Mouse (Mus musculus) cerebellum, adult 11 months (tissue): Measurements from ENCODE around the gene Rpp30.

Source experiments
- DNase-seq: peaks from one replicate; pipeline ENCODE4 v3.0.0; 2022

Gene Rpp30

DNA sequence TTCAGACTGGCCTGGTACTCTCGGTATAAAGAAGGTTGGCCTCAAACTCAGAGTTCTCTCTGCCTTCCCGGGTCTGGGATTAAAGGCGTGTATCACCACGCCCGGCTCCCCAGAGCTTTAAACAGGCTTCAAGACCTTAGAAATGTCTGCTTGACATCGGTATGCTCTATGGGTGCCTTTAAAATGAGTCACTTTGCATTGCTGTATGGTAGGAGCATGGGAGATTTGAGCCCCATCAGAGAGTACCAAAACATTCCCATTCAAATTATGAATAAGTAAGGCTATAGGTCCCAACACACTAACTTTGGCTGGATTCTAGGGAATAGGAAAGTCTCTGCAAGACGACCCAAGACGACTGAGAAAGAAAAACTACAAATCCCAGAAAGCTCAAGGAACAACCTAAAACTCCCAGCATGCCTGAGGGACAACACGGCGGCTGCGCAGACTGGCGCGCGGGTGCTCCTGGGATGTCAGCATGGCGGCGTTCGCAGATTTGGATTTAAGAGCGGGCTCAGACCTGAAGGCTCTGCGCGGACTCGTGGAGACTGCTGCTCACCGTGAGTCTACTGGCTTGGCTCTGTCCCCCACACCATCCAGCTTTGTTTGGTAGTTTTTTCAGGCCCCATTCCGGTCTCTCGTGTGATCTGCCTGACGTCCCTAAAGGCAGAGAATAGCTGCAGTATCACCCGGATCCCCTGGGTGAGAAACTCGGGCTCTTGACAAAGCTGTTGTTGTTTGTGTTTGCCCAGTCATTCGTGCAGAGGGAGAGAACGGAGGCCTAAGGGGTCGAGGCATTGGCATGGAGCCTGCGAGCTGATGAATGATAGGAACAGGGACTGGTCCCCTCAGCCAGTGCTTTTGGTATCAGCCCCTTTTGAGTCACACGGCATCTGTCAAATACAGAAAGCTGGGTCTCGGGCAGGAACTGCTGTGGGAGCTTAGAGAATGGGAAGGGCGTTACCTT is at the start of gene Rpp30:
Gene Rpp30, plus strand, starts transcription at position 455 of the 964 bp plus-strand sequence.
- DNase-seq: peak; percentile 79

DNA sequence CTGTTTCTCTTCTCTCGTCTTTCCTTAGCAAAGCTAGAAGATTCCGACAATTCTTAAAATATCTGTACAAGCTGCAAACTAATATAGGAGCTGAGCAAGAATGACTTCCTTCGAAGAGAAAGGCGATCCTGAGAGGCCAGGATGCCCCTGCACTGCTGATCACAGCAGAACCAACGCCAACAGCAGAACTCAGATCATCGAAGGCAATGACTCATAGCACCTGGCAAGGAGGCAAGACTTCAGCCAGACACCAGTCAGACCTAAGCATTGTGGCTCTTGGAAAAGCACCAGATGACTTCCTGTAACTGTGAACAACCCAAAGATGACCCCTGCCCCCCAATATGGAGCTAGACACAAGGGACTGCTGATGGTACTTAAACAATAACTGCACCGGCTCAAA is 37.5 kb upstream of the Rpp30 start:
- no peak for DNase-seq

DNA sequence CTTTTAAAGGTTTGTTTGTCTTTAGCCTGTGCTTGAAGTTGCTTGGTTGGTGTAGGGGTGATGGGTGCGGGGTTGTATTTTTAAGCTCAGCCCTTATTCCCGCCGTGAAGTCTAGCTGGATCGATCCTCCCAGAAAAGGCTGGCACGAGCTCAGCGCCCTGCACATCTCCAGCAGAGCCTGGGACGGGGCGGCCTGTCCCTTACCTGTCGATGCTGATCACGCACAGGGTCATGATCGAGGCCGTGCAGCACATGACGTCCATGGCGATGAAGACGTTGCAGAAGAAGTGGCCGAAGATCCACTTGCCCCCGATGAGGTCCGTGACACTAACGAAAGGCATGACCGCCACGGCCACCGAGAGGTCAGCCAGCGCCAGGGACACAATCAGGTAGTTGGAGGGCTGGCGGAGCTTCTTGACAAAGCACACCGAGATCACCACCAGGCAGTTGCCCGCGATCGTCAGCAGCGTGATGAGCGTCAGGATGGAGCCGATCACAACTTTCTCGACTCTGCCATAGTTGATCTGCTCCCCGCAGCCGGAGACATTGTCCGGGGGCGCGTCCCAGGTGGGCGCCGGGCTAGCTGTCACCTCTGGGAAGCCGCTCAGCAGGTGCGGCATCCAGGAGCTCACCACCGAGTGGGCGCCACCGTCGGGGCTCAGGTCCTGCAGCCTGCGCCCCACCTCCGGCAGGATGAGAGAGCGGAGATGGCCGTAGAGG is 26.9 kb upstream of the Rpp30 start:
- DNase-seq: no peak

DNA sequence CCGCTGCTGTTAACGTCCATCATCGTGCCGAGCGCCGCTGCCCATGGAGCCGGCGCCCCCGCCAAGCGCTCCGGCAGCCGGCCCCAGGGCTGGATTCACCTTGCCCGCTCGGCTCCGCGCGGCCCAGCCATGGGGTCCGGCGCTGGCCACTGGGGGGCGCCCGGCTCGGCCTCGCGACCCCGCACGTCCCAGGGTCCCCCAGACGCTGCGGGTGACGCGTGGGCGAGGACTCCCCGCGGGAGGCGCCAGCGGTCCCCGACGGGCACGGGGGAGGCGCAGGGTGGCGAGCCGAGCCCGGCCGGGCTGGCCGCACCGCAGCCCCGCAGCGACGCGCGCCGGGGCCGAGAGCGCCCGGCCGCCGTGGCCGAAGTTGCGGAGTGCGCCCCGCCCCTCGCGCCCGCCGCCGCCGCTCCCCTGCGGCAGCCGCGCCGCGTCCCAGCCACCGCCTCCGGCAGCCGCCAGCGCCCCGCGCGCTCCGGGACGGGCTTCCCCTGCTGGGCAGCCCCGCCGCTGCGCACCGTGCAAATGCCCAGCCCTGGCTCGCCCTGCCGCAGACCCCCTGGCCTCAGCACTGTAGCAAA is 26.2 kb upstream of the Rpp30 start, which contains the start of gene Htr7:
Gene Htr7, minus strand, starts transcription at position 277 of the 581 bp plus-strand sequence.
- DNase-seq: no peak

DNA sequence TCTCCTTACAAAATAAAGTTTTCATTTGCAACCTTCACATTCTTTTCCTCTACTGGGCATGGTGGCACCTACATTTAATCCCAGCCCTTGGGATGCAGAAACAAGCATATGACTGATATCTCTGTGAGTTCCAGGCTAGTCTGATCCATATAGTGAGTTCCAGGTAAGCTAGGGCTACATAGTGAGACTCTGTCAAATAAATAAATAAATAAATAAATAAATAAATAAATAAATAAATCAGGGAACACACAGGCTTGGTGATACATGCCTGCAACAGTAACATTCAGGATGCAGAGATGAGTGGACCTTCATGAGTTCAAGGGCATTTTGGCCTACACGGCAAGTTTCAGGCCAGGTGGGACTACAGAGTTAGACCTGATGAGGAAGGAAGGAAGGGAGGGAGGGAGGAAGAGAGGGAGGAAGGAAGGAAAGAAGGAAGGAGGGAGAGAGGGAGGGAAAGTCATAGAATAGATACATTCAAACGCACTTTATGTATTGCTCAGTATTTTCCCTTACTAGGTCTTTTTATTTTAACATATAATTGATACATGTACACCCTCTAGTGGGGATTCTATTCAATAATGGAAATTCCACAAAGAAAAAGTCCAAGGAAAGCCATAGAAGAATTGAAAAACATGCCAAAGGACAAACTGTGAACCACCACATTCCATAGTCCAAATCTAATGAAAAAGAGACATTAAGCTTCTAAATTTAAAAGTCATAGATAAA is 20.6 kb upstream of the Rpp30 start:
- no peak for DNase-seq

DNA sequence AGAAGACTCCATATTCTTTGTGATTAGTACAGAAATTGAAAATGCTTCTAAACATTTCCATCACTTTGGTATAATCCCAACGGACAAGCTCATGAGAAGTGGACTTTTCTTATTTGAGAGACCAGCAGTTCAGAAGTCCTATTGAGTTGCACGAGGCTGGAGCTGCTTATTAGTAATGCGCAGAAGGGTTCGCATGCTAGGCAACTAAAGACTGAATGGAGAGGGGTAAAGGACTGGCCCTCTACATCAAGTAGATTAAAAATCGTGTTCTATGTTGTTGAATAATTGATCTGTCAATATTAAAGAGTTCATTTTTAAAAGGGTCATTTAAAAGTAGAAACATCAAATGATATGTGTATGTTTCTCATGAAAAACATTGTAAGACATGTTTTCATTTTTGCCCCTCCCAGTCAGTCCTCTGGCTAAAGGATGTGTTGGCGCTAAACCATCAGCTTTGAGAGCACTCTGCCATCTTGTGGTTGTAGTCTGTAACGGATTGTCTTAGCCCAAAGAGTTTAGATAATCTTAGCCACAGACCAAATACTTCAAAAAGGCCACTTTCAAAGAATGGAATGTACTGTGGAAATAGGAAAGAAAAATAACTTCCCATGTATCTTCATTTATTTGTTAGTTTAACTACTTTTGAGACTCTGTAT is 782 bp upstream of the Rpp30 start:
- DNase-seq: peak; percentile 12

DNA sequence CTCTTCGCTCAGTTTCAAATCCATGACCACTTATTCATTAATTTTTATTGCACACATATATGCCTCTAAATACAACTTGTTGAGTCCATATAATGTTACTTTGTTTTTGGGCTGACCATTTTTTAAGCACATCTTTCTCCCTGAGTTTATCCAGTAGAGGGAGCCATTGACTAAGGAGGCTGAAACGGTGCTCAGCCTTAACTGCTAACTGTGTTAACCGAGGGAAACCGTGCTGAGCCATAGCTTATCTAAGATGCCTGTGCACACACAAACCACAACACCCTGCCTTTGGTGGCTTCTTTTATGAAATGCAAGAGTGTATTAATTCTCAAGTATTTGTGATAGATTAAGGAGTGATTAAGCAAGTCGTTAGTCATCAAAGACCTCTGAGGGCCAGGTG is 7.3 kb downstream of the Rpp30 start:
- no peak for DNase-seq

DNA sequence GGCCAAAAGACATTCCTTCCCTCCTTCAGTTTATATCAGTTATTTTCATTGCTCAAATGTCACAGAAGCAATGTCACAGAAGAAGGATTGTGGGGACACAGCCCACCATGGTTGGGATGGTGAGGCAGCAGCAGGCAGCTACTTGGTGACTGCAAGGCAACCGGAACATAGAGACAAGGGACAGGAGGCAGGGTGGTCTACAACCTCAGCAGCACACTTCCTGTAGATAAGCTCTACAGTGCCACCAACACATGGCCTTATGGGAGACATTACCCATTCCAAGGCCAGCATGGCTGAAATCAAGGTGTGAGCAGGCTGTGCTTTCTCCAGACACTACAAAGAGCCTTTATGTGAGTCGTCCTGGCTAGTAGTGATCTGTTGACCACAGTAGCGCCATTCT is 13.7 kb downstream of the Rpp30 start:
- DNase-seq: no peak

DNA sequence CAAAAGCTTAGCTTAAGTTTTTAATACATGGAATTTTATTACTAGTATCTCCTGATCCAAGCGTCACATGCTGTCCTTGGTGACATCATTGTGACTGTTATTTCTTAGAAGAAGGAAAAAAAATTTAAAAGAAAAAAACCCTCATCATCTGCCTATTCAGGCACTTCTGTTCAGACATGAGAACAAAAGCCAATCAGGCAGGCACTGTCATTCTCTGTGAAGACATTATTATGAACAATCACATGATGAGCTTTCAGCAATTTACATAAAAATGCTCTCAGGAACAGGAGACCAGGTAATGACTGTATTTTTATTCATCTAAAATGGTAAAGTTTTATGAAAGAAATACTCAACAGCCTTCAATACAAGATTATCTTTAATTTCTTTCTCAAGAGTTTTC is 14.7 kb downstream of the Rpp30 start:
- DNase-seq: no peak

DNA sequence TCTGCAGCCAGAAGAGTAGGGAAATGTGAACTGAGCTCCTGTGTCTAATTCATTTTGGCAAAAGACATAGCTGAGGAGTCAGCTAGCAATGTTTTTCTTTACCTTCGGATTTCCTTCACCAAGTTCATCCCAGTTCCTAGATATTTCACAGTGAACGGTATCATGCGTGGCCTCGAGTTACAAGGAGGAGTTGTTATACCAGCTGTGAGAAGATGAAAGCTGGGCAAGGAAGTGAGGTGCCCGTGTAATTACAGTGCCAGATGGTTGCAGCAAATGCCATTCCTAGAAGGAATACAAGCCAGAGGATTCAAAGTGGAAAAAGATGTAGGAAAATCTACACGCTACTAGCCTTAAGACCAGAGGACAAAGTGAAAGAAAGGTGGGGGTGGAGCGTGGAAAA is 15.4 kb downstream of the Rpp30 start:
- DNase-seq: no peak

DNA sequence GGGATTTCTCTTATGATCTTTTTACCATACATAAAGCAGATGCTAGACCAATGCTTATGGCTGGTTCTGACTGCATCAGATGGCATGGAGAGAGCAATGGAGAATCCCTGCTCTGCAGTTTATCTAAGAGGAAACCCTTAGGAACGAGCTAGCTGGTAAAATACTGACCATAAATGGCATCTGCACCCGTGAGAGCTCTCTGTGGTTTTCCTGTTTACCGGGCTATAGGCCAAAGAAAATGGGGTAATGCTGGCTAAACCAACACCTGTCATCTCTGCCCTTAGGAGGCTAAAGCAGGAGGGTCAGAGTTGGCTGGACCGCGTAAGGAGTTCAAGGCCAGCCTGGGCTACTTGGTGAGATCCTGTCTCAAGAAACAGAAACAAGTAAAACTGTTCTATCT is 20.4 kb downstream of the Rpp30 start:
- DNase-seq: no peak

DNA sequence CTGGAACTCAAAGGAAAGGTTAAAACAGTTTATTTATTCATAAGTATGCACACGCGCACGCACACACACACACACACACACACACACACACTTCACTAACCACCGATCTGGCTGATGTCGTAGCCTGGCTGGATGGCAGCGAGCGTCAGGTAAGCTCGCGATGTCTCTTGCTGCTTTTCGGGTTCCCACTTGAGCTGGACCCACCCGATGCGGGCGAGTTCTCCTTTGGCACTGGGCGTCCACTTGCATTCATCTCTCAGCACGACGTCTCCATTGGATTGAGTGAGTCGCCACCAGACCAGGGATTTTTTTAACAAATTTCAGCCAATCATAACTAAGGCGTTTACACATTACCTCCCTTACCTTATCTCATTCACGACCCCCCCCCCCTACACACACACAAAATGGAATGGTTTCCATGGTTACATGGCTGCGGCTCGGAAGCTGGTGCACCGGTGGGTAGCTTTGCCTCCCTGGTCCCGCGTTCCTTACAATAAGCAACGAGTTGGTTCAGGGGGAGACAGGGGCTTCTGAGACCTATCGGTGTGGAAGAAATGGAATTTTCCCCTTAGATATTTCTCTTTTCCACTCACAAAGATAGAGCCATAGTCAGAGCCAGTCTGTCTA is 25.9 kb downstream of the Rpp30 start:
- no peak for DNase-seq

DNA sequence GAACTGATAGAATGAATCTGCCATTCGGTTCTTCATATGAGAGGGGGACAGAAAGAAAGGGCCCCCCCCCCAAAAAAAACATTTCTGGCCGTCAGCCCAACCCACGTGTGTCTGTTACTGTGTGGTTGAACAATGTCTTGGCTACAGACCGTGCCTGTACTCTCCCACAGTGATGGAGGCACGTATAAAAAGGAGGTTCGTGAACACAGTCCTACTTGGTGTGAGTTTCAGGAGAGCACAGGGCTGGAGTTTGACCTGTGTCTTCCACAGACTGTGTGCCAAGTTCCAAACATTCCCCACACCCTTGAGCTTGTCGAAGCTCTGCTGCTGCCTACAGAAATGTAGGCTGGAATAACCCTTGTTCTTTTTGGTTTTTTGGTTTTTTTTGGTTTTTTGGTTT is 26.9 kb downstream of the Rpp30 start:
- DNase-seq: no peak

DNA sequence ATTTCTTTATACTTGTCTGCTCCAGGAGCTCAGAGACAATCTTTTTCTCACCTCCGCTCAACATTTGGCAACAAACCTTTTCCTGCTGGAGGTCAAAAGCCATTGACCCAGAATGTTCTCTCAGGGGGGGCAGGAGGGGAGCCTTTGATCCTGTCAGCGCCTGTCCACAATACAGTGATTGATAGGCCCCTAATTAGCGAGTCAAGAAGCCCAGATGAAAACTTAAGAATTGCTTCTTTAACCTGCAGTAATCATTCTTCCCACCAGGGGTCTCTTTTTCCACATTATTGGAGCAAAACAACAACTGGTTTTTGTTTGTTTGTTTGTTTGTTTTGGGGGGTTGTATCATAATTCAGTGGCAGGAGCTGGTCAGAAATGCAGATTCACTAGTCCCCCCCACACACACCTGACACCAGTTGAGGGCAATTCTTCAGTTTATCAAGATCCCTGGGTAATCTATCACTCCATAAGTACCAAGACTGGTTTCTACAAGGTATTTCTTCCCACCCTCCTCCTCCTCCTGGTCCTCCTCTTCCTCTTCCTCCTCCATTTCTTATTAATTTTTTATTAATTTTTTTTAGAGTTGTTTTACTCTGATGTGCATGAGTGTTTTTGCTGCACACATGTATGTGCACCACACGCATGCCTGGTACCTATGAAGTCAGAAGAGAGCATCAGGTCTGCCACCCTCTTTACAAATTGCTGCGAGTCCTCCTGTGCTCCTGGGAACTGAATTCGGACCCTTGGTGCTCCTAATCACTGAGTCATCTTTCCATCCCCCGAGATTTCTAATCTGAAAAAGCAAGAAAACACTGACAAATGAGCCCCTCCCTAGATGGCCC is 27.8 kb downstream of the Rpp30 start:
- no peak for DNase-seq

DNA sequence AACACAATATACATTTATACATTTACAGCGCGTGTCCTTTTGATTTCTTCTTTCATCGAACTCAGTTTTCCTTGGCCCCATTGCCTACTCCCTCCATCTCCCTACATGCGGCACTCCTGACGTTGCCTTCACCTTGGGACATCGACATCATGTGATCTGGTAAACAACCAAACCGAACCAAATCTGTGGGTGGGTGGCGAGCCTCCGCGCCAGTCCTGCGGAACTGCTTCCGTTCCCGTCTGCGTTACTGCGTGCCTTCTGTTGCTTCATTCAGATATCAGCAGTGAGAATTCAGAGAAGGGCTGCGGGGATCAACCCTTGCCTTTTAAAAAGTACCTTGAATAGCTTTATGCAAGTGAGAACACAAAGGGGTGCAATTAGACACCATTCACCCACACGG is 28.5 kb downstream of the Rpp30 start:
- DNase-seq: peak; percentile 3

DNA sequence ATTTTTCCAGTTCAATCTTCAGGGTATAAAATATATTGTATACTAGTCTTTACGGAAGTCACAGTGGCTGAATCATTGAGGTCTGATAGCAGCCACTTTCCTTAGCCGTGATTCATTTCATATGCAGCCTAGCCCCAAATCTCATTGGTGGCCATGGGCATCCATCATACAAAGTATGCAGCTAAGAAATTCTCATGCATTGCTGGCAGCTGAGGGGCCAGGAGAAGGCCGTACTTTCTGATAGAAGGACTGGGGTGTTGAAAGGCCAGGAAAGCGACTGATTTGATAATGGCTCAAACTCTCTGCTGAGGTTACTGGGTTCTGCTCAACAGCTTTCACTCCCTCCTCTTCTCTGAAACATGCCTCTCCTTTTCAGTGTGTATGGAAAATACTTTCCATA is 32.7 kb downstream of the Rpp30 start:
- no peak for DNase-seq

DNA sequence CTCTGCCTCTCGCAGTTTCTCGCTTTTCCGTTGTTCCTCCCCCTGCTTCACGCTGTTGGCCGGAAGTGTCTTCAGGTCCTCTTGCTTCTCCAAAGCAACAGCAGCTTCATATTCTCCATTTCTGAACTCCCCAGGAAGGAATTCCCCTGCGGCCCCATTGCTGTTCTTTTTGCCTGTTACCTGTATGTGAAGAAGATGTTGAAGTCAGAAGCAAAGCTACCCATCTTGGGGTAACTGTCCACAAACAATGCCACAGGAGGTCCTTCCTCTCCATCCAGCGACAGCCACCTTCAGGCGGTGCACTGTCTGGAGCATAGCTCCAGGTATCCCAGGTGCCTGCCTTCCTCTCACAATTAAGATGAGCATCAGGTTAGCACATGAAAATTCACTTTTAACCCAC is 35.7 kb downstream of the Rpp30 start:
- DNase-seq: no peak

DNA sequence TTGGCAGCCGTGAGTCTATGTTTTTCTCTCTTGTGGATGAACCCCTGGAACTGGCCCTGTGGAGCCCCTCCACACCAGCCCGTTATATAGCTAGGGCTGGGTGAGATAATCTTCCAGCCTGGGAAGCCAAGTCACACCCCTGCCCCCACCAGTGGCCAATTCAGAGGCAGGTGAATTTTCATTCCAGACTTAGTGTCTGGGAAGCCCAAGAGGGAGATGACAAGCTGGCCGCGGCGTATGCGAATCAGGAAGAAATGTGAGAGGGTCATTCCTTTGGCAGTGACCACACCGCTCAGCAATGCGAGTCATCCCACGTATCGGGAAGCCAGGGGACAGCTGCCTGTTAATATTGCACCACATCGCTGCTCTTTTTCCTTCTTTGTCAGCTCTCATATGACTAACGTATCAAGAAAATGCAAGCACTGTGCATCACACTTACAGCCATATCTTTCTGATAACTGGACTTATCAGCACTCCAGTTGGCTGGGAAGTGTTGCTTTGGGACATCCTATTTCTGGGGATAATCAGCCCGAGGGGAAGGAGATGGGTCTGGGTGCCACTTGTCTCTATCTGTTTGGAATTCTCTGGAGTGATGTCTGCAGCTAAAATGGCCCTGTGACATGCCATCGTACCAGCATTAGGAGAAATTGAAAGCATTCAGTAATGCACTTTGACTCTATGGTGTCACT is 36.4 kb downstream of the Rpp30 start, which contains the start of gene Ankrd1:
Gene Ankrd1, minus strand, starts transcription at position 317 of the 689 bp plus-strand sequence.
- no peak for DNase-seq

DNA sequence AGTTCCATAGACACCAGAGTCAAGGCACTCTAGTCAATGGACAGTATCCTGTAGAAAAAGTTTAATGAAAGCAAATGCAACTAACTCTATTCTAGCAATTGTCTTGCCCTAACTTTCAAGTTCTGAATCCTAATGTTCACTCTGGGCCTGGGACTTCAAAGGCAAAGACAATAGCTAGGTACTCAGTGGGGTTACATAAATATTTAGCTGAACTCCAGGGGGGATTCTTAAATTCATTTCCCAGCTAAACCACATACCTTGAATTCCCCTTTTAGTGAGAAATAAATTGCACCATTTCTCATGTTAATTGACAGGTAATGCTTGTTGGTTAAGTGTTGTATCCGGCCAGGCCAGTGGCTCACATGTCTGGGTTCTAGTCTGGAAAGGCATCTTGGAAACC is 40.7 kb downstream of the Rpp30 start:
- no peak for DNase-seq

DNA sequence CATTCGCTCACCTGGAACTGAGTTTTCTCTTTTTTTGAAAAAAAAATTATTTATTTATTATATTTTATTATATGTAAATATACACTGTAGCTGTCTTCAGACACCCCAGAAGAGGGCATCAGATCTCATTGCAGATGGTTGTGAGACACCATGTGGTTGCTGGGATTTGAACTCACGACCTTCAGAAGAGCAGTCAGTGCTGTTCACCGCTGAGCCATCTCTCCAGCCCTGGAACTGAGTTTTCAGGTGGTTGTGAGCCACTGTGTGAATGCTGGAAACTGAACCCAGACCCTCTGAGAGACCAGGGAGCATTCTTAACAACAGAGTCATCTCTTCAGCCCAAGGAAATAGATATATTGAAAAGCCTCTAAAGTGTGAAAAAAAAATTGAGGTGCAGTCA is 44.9 kb downstream of the Rpp30 start:
- DNase-seq: no peak
